Mouse (Mus musculus) pancreas, adult 10 weeks (tissue): ENCODE data around the gene Prdm1. TPM values are rescaled to one million over a fixed set of nuclear protein-coding genes. Genes with fewer than 3 reads are reported as not detected.

Experiments
- polyA plus RNA-seq: library from polyadenylated mRNA; stranded (reverse); fragments of 350-450 nt; fragmentation: Illumina TruSeq; extraction: RNeasy Lipid Tissue Mini Kit (QIAGEN cat#74804); gene quantifications from one replicate; pipeline ENCODE4 v1.2.3, GENCODE M21; 2015; ENCODE audit warnings: low read depth, low replicate concordance; ENCODE audit not compliant: insufficient read depth

The Prdm1 gene
- polyA plus RNA-seq: 1.4 TPM

GRCm38 (mm10) chr10:44528291-44529082 is at the start of gene Prdm1:
Prdm1 (minus strand) TSS chr10:44528501.

